Mouse (Mus musculus) kidney, adult 2 months (tissue): ENCODE results near the gene B4galt1. TPM values are rescaled to one million over a fixed set of nuclear protein-coding genes. Genes with fewer than 3 reads are reported as not detected.
A peak's percentile ranks its signal among the peaks of the same experiment; 100 is the strongest.

Source experiments
- DNase-seq: peaks from one replicate; pipeline ENCODE4 v3.0.0; 2021
- H3K27ac ChIP-seq: fragments of 200-500 bp; 2 replicates; pipeline ENCODE4 v1.5.1; 2012; ENCODE audit warnings: low read depth, low read length, control low read depth, inconsistent platforms; ENCODE audit not compliant: insufficient read depth
- H3K27me3 ChIP-seq: fragments of 200-500 bp; replicated peaks from 2 replicates; pipeline ENCODE4 v1.6.1; 2012; ENCODE audit warnings: mild to moderate bottlenecking, moderate library complexity, low read length, inconsistent platforms; ENCODE audit not compliant: control insufficient read depth, insufficient read depth
- H3K36me3 ChIP-seq: fragments of 200-500 bp; 2 replicates; pipeline ENCODE4 v1.6.1; 2012; ENCODE audit warnings: mild to moderate bottlenecking, moderate library complexity, low read length, inconsistent platforms; ENCODE audit not compliant: control insufficient read depth, insufficient read depth
- H3K4me1 ChIP-seq: fragments of 200-500 bp; 2 replicates; pipeline ENCODE4 v1.6.1; 2011; ENCODE audit warnings: low read length; ENCODE audit not compliant: control insufficient read depth, insufficient read depth
- H3K4me3 ChIP-seq: fragments of 200-500 bp; 2 replicates; pipeline ENCODE4 v1.5.1; 2011; ENCODE audit warnings: mild to moderate bottlenecking, low read depth, low read length, control low read depth; ENCODE audit not compliant: insufficient read depth
- CTCF ChIP-seq: fragments of 200-500 bp; conservative IDR thresholded peaks from 2 replicates; pipeline ENCODE4 v1.5.1; 2011; ENCODE audit warnings: low read depth, mild to moderate bottlenecking, control low read depth, low read length, moderate library complexity, mixed read lengths; ENCODE audit not compliant: insufficient read depth, insufficient read length
- POLR2A ChIP-seq: fragments of 200-500 bp; IDR thresholded peaks from one replicate; pipeline ENCODE4 v1.6.1; 2011; ENCODE audit warnings: low read depth, low read length, control low read depth
- WGBS: fragments of 180-500 bp; shearing (Covaris S2); methylation state at CpG from one replicate; pipeline ENCODE4 v1.1.7; 2018; 5-methylcytosine and 5-hydroxymethylcytosine counted together
- polyA plus RNA-seq: library from polyadenylated mRNA; depleted of rRNA; stranded (reverse); fragments of >200 nt; gene quantifications from 2 replicates; pipeline ENCODE4 v1.2.3, GENCODE M21; 2012

The B4galt1 gene
- polyA plus RNA-seq, 1 experiment = 22.2 TPM

DNA sequence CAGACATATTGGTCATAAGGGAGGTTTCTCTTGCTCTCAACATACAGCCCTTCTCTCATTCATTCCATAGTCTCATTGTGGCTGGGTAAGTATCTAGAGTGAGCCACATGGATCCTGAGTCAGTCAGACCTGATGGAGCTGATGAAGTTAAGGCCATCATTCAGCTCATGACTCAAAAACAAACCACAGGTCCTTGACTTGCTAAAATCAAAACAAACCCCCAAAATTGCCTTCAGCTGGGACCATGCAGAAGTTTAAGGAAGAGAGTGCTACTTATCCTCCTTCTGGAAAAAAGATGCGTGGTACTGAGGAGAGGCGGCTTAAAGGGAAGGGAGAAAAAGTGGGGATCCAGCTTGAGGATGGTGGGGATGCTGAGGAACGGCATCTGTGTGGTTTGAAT lies 58.0 kb downstream of the B4galt1 start:
- Histone ChIP-seq H3K27me3 (no peaks in the 10 kb centered on the region), H3K36me3 (no peaks in the 10 kb centered on the region), H3K4me3 (no peak overlapping the region), H3K4me1 (peaks cover 9% of the 10 kb centered on the region), H3K27ac (no peak overlapping the region)
- whole genome bisulfite sequencing = 96% methylated on average over 3 of the region's 3 CpGs
- no peak for DNase-seq
- TF ChIP-seq POLR2A = no peak
- no peak for TF ChIP-seq CTCF

DNA sequence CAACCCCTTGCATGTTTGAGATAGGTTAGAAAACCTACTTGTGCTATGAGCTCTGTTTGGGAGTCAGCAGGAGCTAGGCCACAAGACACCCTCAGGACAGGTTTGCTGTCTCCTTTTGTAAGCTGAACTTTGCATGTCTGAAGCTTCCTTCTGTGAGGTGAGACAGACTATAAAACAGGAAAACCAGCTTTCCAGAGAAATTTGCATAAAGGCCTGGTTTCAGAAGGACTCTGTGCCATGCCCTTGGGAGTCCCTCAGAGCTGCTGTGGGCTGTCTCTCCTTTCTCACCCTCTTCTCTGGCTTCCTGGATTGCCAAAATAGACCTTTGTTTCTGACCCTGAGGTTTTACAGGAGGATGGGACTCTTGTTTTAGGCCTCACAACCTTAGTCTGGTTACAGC lies 59.5 kb downstream of the B4galt1 start:
- DNase-seq = no peak
- no peak overlapping the region for H3K4me3 ChIP-seq
- H3K4me1 ChIP-seq = peaks cover 7% of the 10 kb centered on the region
- no peaks in the 10 kb centered on the region for H3K27me3 ChIP-seq
- TF ChIP-seq POLR2A = no peak
- no peak for TF ChIP-seq CTCF
- no peak overlapping the region for H3K27ac ChIP-seq
- no peaks in the 10 kb centered on the region for H3K36me3 ChIP-seq

- peak; percentile 63 for DNase-seq
Observed at GRCm38 (mm10) chr4:40791176-40791575, 62.6 kb downstream of the B4galt1 start.

DNA sequence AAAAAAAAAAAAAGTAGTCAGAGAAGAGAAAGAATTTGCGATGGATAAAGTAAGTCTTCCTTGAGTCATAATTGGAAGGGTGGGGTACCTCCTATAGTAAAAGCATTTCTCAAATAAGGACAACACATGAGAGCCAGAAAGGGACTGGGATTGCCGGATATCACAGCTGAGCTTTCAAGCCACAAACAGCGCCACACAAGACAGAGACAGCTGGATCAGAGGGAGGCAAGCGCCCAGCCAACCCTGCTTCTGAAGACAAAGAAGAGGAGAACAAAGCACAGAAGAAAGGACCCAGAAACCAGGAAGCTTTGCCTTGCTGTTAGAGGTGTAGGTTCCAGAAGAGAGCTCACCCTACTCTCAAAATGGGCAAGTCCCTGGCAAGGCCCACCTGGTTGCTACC lies 67.2 kb downstream of the B4galt1 start:
- H3K4me3 ChIP-seq = no peak overlapping the region
- H3K27me3 ChIP-seq = no peaks in the 10 kb centered on the region
- no peaks in the 10 kb centered on the region for H3K4me1 ChIP-seq
- H3K27ac ChIP-seq = no peak overlapping the region
- WGBS = 97% methylated on average over 4 of the region's 4 CpGs
- no peak for TF ChIP-seq CTCF
- no peak for TF ChIP-seq POLR2A
- H3K36me3 ChIP-seq = no peaks in the 10 kb centered on the region
- DNase-seq = no peak

More at GRCm38 (mm10) chr4:40791176-40791575, 62.6 kb downstream of the B4galt1 start:
- 67% methylated on average over 4 of the region's 4 CpGs for whole genome bisulfite sequencing
- no peaks in the 10 kb centered on the region for H3K36me3 ChIP-seq
- H3K4me3 ChIP-seq = no peak overlapping the region
- TF ChIP-seq CTCF (no peak), POLR2A (no peak)
- H3K27me3 ChIP-seq = no peaks in the 10 kb centered on the region
- no peak overlapping the region for H3K27ac ChIP-seq
- no peaks in the 10 kb centered on the region for H3K4me1 ChIP-seq

GRCm38 (mm10) chr4:40785620-40786166 lies 68.1 kb downstream of the B4galt1 start:
- H3K4me3 ChIP-seq = no peak overlapping the region
- no peaks in the 10 kb centered on the region for H3K36me3 ChIP-seq
- TF ChIP-seq CTCF = no peak
- no peak for TF ChIP-seq POLR2A
- no peak overlapping the region for H3K27ac ChIP-seq
- no peak for DNase-seq
- no peaks in the 10 kb centered on the region for H3K27me3 ChIP-seq
- no peaks in the 10 kb centered on the region for H3K4me1 ChIP-seq
- 81% methylated on average over 9 of the region's 9 CpGs for WGBS

GRCm38 (mm10) chr4:40784556-40785169 lies 69.1 kb downstream of the B4galt1 start:
- TF ChIP-seq POLR2A (no peak), CTCF (no peak)
- H3K27ac ChIP-seq = no peak overlapping the region
- no peaks in the 10 kb centered on the region for H3K4me1 ChIP-seq
- H3K36me3 ChIP-seq = no peaks in the 10 kb centered on the region
- H3K4me3 ChIP-seq = no peak overlapping the region
- WGBS = 65% methylated on average over 10 of the region's 10 CpGs
- DNase-seq = peak; percentile 80
- no peaks in the 10 kb centered on the region for H3K27me3 ChIP-seq

- Histone ChIP-seq H3K36me3 (no peaks in the 10 kb centered on the region), H3K27ac (no peak overlapping the region), H3K27me3 (no peaks in the 10 kb centered on the region), H3K4me1 (no peaks in the 10 kb centered on the region), H3K4me3 (no peak overlapping the region)
- DNase-seq = no peak
- no peak for TF ChIP-seq POLR2A
- no peak for TF ChIP-seq CTCF
- 98% methylated on average over 4 of the region's 4 CpGs for WGBS
Observed at GRCm38 (mm10) chr4:40783049-40783448, 70.8 kb downstream of the B4galt1 start.
